Mouse (Mus musculus): ENCODE measurements around the gene Cpt1a. TPM values are rescaled to one million over a fixed set of nuclear protein-coding genes. Genes with fewer than 3 reads are reported as not detected.
A peak's percentile ranks its signal among the peaks of the same experiment; 100 is the strongest.

Cpt1a gene
- polyA plus RNA-seq, 1 experiment from 2014 or later: 15.0 TPM

GRCm38 (mm10) chr19:3389089-3389488 is 67.0 kb downstream of the Cpt1a start:
- under 1% methylated on average over 43 of the region's 43 CpGs for WGBS
- Histone ChIP-seq H3K4me3 (ENCODE audit: low read depth, low read length) (peak overlapping the region; percentile 52), H3K4me2 (peak overlapping the region; percentile 89), H3K36me3 (ENCODE audit: control insufficient read depth, insufficient read depth, low read length) (peaks cover 2% of the 10 kb centered on the region; the same call in 1 of the 2 replicates), H3K4me1 (replicated peaks; ENCODE audit: control insufficient read depth, insufficient read depth, low read length) (peaks cover 24% of the 10 kb centered on the region), H3K27me3 (replicated peaks; ENCODE audit: control insufficient read depth, insufficient read depth, low read length) (no peaks in the 10 kb centered on the region), H3K27ac (ENCODE audit: low read depth, low read length) (peak overlapping the region; percentile 90), H3K9me3 (ENCODE audit: control insufficient read depth, low read length) (peaks cover 3% of the 10 kb centered on the region; the same call in 1 of the 2 replicates), H3K9ac (ENCODE audit: low read depth, low read length) (peak overlapping the region; percentile 79)
- DNase-seq (ENCODE audit: low spot score) (peak; percentile 90), ATAC-seq (replicated peaks; ENCODE audit: low FRiP score) (peak; percentile 89)

- whole genome bisulfite sequencing: 23% methylated on average over 1 of the region's 1 CpGs
- no peaks in the 10 kb centered on the region for H3K36me3 ChIP-seq (ENCODE audit: control insufficient read depth, insufficient read depth, low read length)
- H3K4me3 ChIP-seq (ENCODE audit: low read depth, low read length): no peak overlapping the region
- peaks cover 24% of the 10 kb centered on the region for H3K4me1 ChIP-seq (replicated peaks; ENCODE audit: control insufficient read depth, insufficient read depth, low read length)
- H3K9ac ChIP-seq (ENCODE audit: low read depth, low read length): no peak overlapping the region
- DNase-seq (ENCODE audit: low spot score) (no peak), ATAC-seq (replicated peaks; ENCODE audit: low FRiP score) (peak; percentile 79)
- no peaks in the 10 kb centered on the region for H3K27me3 ChIP-seq (replicated peaks; ENCODE audit: control insufficient read depth, insufficient read depth, low read length)
- H3K4me2 ChIP-seq: no peak overlapping the region
- no peak overlapping the region; the same call in 1 of the 2 replicates for H3K27ac ChIP-seq (ENCODE audit: low read depth, low read length)
- peaks cover 3% of the 10 kb centered on the region; the same call in 1 of the 2 replicates for H3K9me3 ChIP-seq (ENCODE audit: control insufficient read depth, low read length)
Observed at GRCm38 (mm10) chr19:3392384-3392783, 70.2 kb downstream of the Cpt1a start.

GRCm38 (mm10) chr19:3394216-3394615 is 72.1 kb downstream of the Cpt1a start:
- Histone ChIP-seq H3K4me1 (replicated peaks; ENCODE audit: control insufficient read depth, insufficient read depth, low read length) (peaks cover 17% of the 10 kb centered on the region), H3K4me2 (no peak overlapping the region), H3K9me3 (ENCODE audit: control insufficient read depth, low read length) (peaks cover 3% of the 10 kb centered on the region; the same call in 1 of the 2 replicates), H3K4me3 (ENCODE audit: low read depth, low read length) (no peak overlapping the region), H3K27ac (ENCODE audit: low read depth, low read length) (no peak overlapping the region), H3K36me3 (ENCODE audit: control insufficient read depth, insufficient read depth, low read length) (no peaks in the 10 kb centered on the region), H3K27me3 (replicated peaks; ENCODE audit: control insufficient read depth, insufficient read depth, low read length) (no peaks in the 10 kb centered on the region), H3K9ac (ENCODE audit: low read depth, low read length) (no peak overlapping the region)
- ATAC-seq (replicated peaks; ENCODE audit: low FRiP score): no peak
- 78% methylated on average over 3 of the region's 3 CpGs for WGBS
- no peak for DNase-seq (ENCODE audit: low spot score)

DNA sequence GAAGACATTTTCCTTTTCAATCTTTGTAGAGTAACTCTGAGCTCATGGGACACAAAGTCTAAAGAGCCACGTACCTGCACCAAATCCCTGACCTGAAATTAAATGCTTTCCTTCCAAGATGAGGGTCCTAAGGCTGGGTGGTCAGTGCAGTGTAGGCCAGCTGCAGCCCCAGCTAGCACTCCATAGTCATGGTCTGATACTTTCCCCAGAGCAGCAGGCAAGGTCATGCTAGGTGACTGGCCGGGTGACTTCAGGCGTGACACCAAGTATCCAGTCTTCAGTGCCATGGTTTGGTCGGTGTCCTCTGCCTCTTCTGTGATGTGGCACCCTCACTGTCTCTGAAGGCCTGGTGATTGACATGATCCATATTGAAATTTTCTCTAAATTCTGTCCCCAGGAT is 77.9 kb downstream of the Cpt1a start:
- ATAC-seq (replicated peaks; ENCODE audit: low FRiP score): no peak
- Histone ChIP-seq H3K4me3 (ENCODE audit: low read depth, low read length) (no peak overlapping the region), H3K27ac (ENCODE audit: low read depth, low read length) (no peak overlapping the region), H3K36me3 (ENCODE audit: control insufficient read depth, insufficient read depth, low read length) (no peaks in the 10 kb centered on the region), H3K9ac (ENCODE audit: low read depth, low read length) (no peak overlapping the region), H3K4me2 (no peak overlapping the region), H3K27me3 (replicated peaks; ENCODE audit: control insufficient read depth, insufficient read depth, low read length) (no peaks in the 10 kb centered on the region; the same call in 1 of the 2 replicates), H3K4me1 (replicated peaks; ENCODE audit: control insufficient read depth, insufficient read depth, low read length) (no peaks in the 10 kb centered on the region), H3K9me3 (ENCODE audit: control insufficient read depth, low read length) (no peaks in the 10 kb centered on the region)
- no peak for DNase-seq (ENCODE audit: low spot score)
- WGBS: 84% methylated on average over 4 of the region's 4 CpGs

DNA sequence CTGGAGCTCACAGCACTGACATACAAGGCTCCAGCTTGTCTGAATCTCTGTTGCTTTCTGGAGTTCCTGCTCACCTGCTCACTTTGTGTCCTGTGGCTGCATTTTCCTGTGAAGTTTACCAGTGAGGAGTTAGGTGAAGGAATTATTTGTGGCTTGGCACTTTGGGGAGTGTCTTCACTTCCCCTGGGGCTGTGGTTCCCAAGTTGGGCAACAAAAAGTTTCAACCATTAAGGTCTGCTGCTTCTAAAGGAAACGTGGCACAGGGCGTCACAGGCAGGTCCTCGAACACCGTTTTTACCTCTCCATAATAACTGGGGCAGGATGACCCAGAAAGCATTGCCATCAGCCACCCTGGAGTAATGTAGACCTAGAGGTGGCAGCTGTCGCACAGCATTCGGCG is 79.4 kb downstream of the Cpt1a start:
- 84% methylated on average over 7 of the region's 7 CpGs for WGBS
- no peak overlapping the region for H3K4me2 ChIP-seq

DNA sequence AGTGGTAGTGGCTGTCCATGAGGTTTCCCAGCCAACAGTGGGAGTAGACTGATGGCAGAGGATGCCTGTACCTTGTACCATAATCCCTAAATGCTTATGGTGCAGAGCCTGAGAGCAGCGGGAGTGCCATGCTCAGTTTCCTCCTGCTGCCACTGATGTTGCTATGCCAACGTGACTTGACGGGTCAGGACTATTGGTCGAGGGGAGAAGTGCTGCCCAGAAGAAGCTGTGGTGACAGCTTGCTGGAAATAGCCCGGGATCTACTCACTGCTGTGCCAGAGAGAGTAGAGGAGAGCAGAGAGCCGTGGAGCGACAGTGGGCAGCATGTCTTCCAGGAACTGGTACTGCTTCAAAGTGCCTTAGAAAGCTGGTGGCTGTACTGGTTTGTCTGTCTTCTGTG is 79.8 kb downstream of the Cpt1a start:
- Histone ChIP-seq H3K36me3 (ENCODE audit: control insufficient read depth, insufficient read depth, low read length) (no peaks in the 10 kb centered on the region), H3K9ac (ENCODE audit: low read depth, low read length) (no peak overlapping the region), H3K4me2 (no peak overlapping the region), H3K27ac (ENCODE audit: low read depth, low read length) (no peak overlapping the region), H3K9me3 (ENCODE audit: control insufficient read depth, low read length) (no peaks in the 10 kb centered on the region), H3K4me1 (replicated peaks; ENCODE audit: control insufficient read depth, insufficient read depth, low read length) (no peaks in the 10 kb centered on the region), H3K27me3 (replicated peaks; ENCODE audit: control insufficient read depth, insufficient read depth, low read length) (no peaks in the 10 kb centered on the region; the same call in 1 of the 2 replicates), H3K4me3 (ENCODE audit: low read depth, low read length) (no peak overlapping the region)
- DNase-seq (ENCODE audit: low spot score) (no peak), ATAC-seq (replicated peaks; ENCODE audit: low FRiP score) (no peak)
- 59% methylated on average over 7 of the region's 7 CpGs for WGBS

More for the DNA sequence above, 79.4 kb downstream of the Cpt1a start:
- ATAC-seq (replicated peaks; ENCODE audit: low FRiP score): no peak
- no peaks in the 10 kb centered on the region for H3K9me3 ChIP-seq (ENCODE audit: control insufficient read depth, low read length)
- no peak for DNase-seq (ENCODE audit: low spot score)
- no peak overlapping the region for H3K4me3 ChIP-seq (ENCODE audit: low read depth, low read length)
- H3K4me1 ChIP-seq (replicated peaks; ENCODE audit: control insufficient read depth, insufficient read depth, low read length): no peaks in the 10 kb centered on the region
- H3K27me3 ChIP-seq (replicated peaks; ENCODE audit: control insufficient read depth, insufficient read depth, low read length): no peaks in the 10 kb centered on the region; the same call in 1 of the 2 replicates
- no peak overlapping the region for H3K27ac ChIP-seq (ENCODE audit: low read depth, low read length)
- no peak overlapping the region for H3K9ac ChIP-seq (ENCODE audit: low read depth, low read length)
- no peaks in the 10 kb centered on the region for H3K36me3 ChIP-seq (ENCODE audit: control insufficient read depth, insufficient read depth, low read length)

- no peak for ATAC-seq (replicated peaks; ENCODE audit: low FRiP score)
- Histone ChIP-seq H3K27ac (ENCODE audit: low read depth, low read length) (no peak overlapping the region), H3K4me3 (ENCODE audit: low read depth, low read length) (no peak overlapping the region), H3K9ac (ENCODE audit: low read depth, low read length) (no peak overlapping the region), H3K4me1 (replicated peaks; ENCODE audit: control insufficient read depth, insufficient read depth, low read length) (no peaks in the 10 kb centered on the region), H3K4me2 (no peak overlapping the region), H3K27me3 (replicated peaks; ENCODE audit: control insufficient read depth, insufficient read depth, low read length) (no peaks in the 10 kb centered on the region; the same call in none of the 2 replicates), H3K36me3 (ENCODE audit: control insufficient read depth, insufficient read depth, low read length) (no peaks in the 10 kb centered on the region), H3K9me3 (ENCODE audit: control insufficient read depth, low read length) (no peaks in the 10 kb centered on the region)
- WGBS: 76% methylated on average over 6 of the region's 6 CpGs
- no peak for DNase-seq (ENCODE audit: low spot score)
Observed at GRCm38 (mm10) chr19:3402390-3402789, 80.3 kb downstream of the Cpt1a start.

DNA sequence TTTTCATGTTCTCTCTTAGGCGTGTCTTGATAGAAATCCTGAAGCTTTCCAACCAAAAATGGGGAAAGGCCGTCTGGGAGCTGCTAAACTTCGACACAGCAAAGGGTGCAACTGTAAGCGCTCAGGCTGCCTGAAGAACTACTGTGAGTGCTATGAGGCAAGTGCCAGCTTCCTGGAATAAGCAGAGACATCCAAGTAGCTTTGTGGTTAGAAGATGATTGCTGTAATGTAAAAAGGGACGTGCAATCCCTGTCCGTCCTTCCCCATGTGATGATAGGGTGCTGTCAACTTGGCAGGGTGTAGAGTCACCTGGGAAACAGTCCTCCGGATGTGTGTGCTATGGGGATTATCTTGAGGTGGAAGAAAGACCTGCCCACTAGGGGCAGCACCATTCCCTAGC is 81.9 kb downstream of the Cpt1a start:
- H3K36me3 ChIP-seq (ENCODE audit: control insufficient read depth, insufficient read depth, low read length): no peaks in the 10 kb centered on the region
- no peak overlapping the region for H3K27ac ChIP-seq (ENCODE audit: low read depth, low read length)
- 70% methylated on average over 7 of the region's 7 CpGs for WGBS
- no peaks in the 10 kb centered on the region for H3K9me3 ChIP-seq (ENCODE audit: control insufficient read depth, low read length)
- no peak overlapping the region for H3K9ac ChIP-seq (ENCODE audit: low read depth, low read length)
- no peak for DNase-seq (ENCODE audit: low spot score)
- no peak for ATAC-seq (replicated peaks; ENCODE audit: low FRiP score)
- H3K4me2 ChIP-seq: no peak overlapping the region
- no peaks in the 10 kb centered on the region for H3K4me1 ChIP-seq (replicated peaks; ENCODE audit: control insufficient read depth, insufficient read depth, low read length)
- no peak overlapping the region for H3K4me3 ChIP-seq (ENCODE audit: low read depth, low read length)
- H3K27me3 ChIP-seq (replicated peaks; ENCODE audit: control insufficient read depth, insufficient read depth, low read length): no peaks in the 10 kb centered on the region; the same call in none of the 2 replicates

GRCm38 (mm10) chr19:3405531-3406281 is 83.6 kb downstream of the Cpt1a start:
- DNase-seq (ENCODE audit: low spot score) (no peak), ATAC-seq (replicated peaks; ENCODE audit: low FRiP score) (no peak)
- WGBS: 68% methylated on average over 1 of the region's 1 CpGs
- Histone ChIP-seq H3K27me3 (replicated peaks; ENCODE audit: control insufficient read depth, insufficient read depth, low read length) (no peaks in the 10 kb centered on the region; the same call in none of the 2 replicates), H3K27ac (ENCODE audit: low read depth, low read length) (no peak overlapping the region), H3K4me2 (no peak overlapping the region), H3K9ac (ENCODE audit: low read depth, low read length) (no peak overlapping the region), H3K4me1 (replicated peaks; ENCODE audit: control insufficient read depth, insufficient read depth, low read length) (no peaks in the 10 kb centered on the region), H3K9me3 (ENCODE audit: control insufficient read depth, low read length) (no peaks in the 10 kb centered on the region), H3K4me3 (ENCODE audit: low read depth, low read length) (no peak overlapping the region), H3K36me3 (ENCODE audit: control insufficient read depth, insufficient read depth, low read length) (no peaks in the 10 kb centered on the region)

Measured in liver, embryonic 11.5 days (tissue).